Mouse (Mus musculus) limb, embryonic 14.5 days (tissue): ENCODE measurements around the gene Pdzd3. TPM values are rescaled to one million over a fixed set of nuclear protein-coding genes. Genes with fewer than 3 reads are reported as not detected.

ENCODE experiments used
- ATAC-seq: fragments of 200-750 bp; cut with Nextera tagmentation; 2 replicates; pipeline ENCODE4 v1.8.0; 2017; ENCODE audit warnings: low read depth, moderate number of reproducible peaks, moderate TSS enrichment; ENCODE audit not compliant: low FRiP score
- DNase-seq: peaks from one replicate; pipeline ENCODE4 v3.0.0-alpha.2; 2015; ENCODE audit warnings: low spot score
- H3K27ac ChIP-seq: fragments of 300-500 bp; sonication (generic); replicated peaks from 2 replicates; pipeline ENCODE4 v1.5.1; 2014; ENCODE audit warnings: low read depth, mild to moderate bottlenecking, low read length, moderate library complexity, mixed read lengths
- H3K27me3 ChIP-seq: fragments of 300-500 bp; sonication (generic); 2 replicates; pipeline ENCODE4 v1.6.1; 2014; ENCODE audit warnings: low read length, mixed read lengths; ENCODE audit not compliant: control insufficient read depth, insufficient read depth
- H3K36me3 ChIP-seq: fragments of 300-500 bp; sonication (generic); 2 replicates; pipeline ENCODE4 v1.6.1; 2014; ENCODE audit warnings: mild to moderate bottlenecking, low read length, moderate library complexity, mixed read lengths; ENCODE audit not compliant: control insufficient read depth, insufficient read depth
- H3K4me1 ChIP-seq: fragments of 300-500 bp; sonication (generic); 2 replicates; pipeline ENCODE4 v1.6.1; 2014; ENCODE audit warnings: antibody characterized with exemption, low read length, mixed read lengths; ENCODE audit not compliant: control insufficient read depth, insufficient read depth
- H3K4me2 ChIP-seq: fragments of 300-500 bp; sonication (generic); replicated peaks from 2 replicates; pipeline ENCODE4 v1.6.1; 2014; ENCODE audit warnings: low read depth, mild to moderate bottlenecking, low read length, moderate library complexity; ENCODE audit not compliant: severe bottlenecking
- H3K4me3 ChIP-seq: fragments of 300-500 bp; sonication (generic); replicated peaks from 2 replicates; pipeline ENCODE4 v1.5.1; 2014; ENCODE audit warnings: low read length
- H3K9ac ChIP-seq: fragments of 300-500 bp; sonication (generic); 2 replicates; pipeline ENCODE4 v1.6.1; 2014; ENCODE audit warnings: mild to moderate bottlenecking, low read depth, low read length, moderate library complexity; ENCODE audit not compliant: severe bottlenecking
- H3K9me3 ChIP-seq: fragments of 300-500 bp; sonication (generic); 2 replicates; pipeline ENCODE4 v1.6.1; 2016; ENCODE audit warnings: low read length; ENCODE audit not compliant: control insufficient read depth
- POLR2A ChIP-seq: fragments of 200-500 bp; IDR thresholded peaks from 2 replicates; pipeline ENCODE4 v1.8.0; 2012; ENCODE audit warnings: inconsistent platforms, mild to moderate bottlenecking, moderate library complexity, borderline replicate concordance; ENCODE audit not compliant: insufficient read depth, insufficient read length; ENCODE audit errors: extremely low read depth
- WGBS: fragments of 180-500 bp; shearing (Covaris S2); extraction: QIAGEN DNeasy Blood & Tissue Kit; methylation state at CpG from one replicate; pipeline ENCODE4 v1.1.7; 2014; 5-methylcytosine and 5-hydroxymethylcytosine counted together
- polyA plus RNA-seq, 2 experiments: library from polyadenylated mRNA; depleted of rRNA in 1 of 2; stranded (reverse) in 1 of 2; unstranded in 1 of 2; fragments of >200 nt; fragmentation: Nextera tagmentation in 1 of 2; extraction: Ambion mirVana in 1 of 2; gene quantifications; 2 replicates each; pipeline versions ENCODE4 v1.2.1 to v1.2.3; 2012 to 2014

Gene Pdzd3
- polyA plus RNA-seq, 2 experiments: 0.13 TPM; not detected in 1

DNA sequence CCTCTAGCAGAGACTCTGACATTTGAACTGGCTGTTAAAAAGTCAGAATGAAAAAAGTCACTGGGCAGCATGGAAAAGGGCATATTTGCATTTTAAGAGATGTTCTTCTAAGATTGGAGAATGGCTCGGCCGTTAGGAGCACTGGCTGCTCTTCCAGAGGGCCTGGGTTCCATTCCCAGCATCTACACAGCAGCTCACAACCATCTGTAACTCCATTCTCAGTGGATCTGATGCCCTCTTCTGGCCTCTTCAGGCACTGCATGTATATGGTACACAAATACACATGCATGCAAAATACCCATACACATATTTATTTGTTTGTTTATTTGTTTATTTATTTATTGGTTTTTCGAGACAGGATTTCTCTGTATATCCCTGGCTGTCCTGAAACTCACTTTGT is 17.8 kb upstream of the Pdzd3 start:
- DNase-seq (no peak), ATAC-seq (no peak)
- no peak overlapping the region for H3K4me3 ChIP-seq
- no peak overlapping the region for H3K27ac ChIP-seq
- TF ChIP-seq POLR2A: no peak
- WGBS: 89% methylated on average over 3 of the region's 3 CpGs
- no peak overlapping the region for H3K4me2 ChIP-seq
- no peaks in the 10 kb centered on the region for H3K27me3 ChIP-seq
- H3K9ac ChIP-seq: no peak overlapping the region
- H3K9me3 ChIP-seq: no peaks in the 10 kb centered on the region
- H3K4me1 ChIP-seq: peaks cover 11% of the 10 kb centered on the region
- peaks cover 7% of the 10 kb centered on the region; the same call in 1 of the 2 replicates for H3K36me3 ChIP-seq

- H3K9me3 ChIP-seq: no peaks in the 10 kb centered on the region
- H3K36me3 ChIP-seq: 0 out of 2 replicates have a peak, but pooled peaks cover 5% of the 10 kb centered on the region
- DNase-seq (no peak), ATAC-seq (no peak)
- peak within 1 kb of the TSS; percentile 54 for H3K4me3 ChIP-seq
- H3K9ac ChIP-seq: peak within 1 kb of the TSS; percentile 92
- no peaks in the 10 kb centered on the region for H3K27me3 ChIP-seq
- H3K27ac ChIP-seq: peak within 1 kb of the TSS; percentile 86
- TF ChIP-seq POLR2A: no peak
- peak within 1 kb of the TSS; percentile 91 for H3K4me2 ChIP-seq
- WGBS: 80% methylated on average over 6 of the region's 6 CpGs
- H3K4me1 ChIP-seq: peaks cover 11% of the 10 kb centered on the region
Measured at GRCm38 (mm10) chr9:44268432-44268831, 17.2 kb upstream of the Pdzd3 start, which contains the start of gene Nlrx1. Nlrx1 (minus strand) TSS chr9:44268599.

- DNase-seq: peak; percentile 82
- WGBS: 4% methylated on average over 27 of the region's 28 CpGs
- TF ChIP-seq POLR2A: no peak
- H3K36me3 ChIP-seq: peaks cover 5% of the 10 kb centered on the region; the same call in 1 of the 2 replicates
- H3K27ac ChIP-seq: peak overlapping the region; percentile 86
- ATAC-seq: peak; percentile 85
- H3K9me3 ChIP-seq: no peaks in the 10 kb centered on the region
- H3K4me2 ChIP-seq: peak overlapping the region; percentile 91
- peak overlapping the region; percentile 54 for H3K4me3 ChIP-seq
- H3K4me1 ChIP-seq: peaks cover 11% of the 10 kb centered on the region
- peak overlapping the region; percentile 92 for H3K9ac ChIP-seq
- no peaks in the 10 kb centered on the region for H3K27me3 ChIP-seq
Measured at GRCm38 (mm10) chr9:44268027-44268360, 16.7 kb upstream of the Pdzd3 start.

DNA sequence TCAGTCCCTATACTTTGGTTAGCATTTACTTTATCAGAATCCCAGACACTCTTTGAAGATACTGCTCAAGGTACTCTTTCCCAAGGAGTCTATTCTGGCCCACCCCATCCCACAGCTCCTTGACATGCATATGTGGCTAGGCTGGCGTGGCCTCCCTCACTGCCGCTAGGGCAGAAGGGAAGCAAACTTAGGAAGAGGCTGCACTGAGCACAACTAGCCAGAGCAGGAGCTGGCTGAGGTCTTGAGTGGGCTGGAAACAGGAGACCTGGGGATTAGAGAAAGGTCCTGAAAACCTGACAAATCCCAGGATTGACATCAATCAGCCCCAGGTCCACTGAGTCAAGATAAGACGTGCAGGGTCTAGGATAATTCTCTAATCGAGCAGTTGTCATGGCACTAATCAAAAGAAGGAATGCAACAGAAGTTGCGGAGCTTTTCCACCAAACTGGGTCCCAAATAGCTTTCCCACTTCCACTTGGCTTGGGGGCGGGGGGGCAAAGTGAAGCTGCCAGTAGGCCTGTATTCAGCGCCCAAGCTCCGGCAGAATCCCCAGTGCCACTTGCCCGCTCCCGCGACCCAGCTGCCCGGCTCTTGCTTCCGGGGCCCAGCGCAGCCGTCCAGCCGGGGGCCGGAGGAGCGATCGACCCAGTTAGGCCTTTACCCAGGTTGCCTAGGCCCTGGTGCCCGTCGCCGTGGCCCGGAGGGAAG is 16.2 kb upstream of the Pdzd3 start:
- Histone ChIP-seq H3K9me3 (no peaks in the 10 kb centered on the region), H3K4me2 (peak overlapping the region; percentile 91), H3K36me3 (peaks cover 5% of the 10 kb centered on the region; the same call in 1 of the 2 replicates), H3K4me3 (peak overlapping the region; percentile 54), H3K9ac (peak overlapping the region; percentile 92), H3K27ac (peak overlapping the region; percentile 86), H3K27me3 (no peaks in the 10 kb centered on the region), H3K4me1 (peaks cover 11% of the 10 kb centered on the region)
- ATAC-seq: peak; percentile 28
- WGBS: 13% methylated on average over 21 of the region's 23 CpGs
- peak; percentile 35 for DNase-seq
- TF ChIP-seq POLR2A: 0 out of 2 replicates have a peak, but pooled peaks have one; percentile 30

- TF ChIP-seq POLR2A: no peak
- DNase-seq (no peak), ATAC-seq (no peak)
- peaks cover 11% of the 10 kb centered on the region for H3K4me1 ChIP-seq
- H3K36me3 ChIP-seq: peaks cover 5% of the 10 kb centered on the region
- peak overlapping the region; percentile 92; the same call in 1 of the 2 replicates for H3K9ac ChIP-seq
- 69% methylated on average over 8 of the region's 8 CpGs for WGBS
- peak overlapping the region; percentile 91 for H3K4me2 ChIP-seq
- 0 out of 2 replicates have a peak overlapping the region, but pooled peaks have one; percentile 54 for H3K4me3 ChIP-seq
- H3K27ac ChIP-seq: peak overlapping the region; percentile 86; the same call in 1 of the 2 replicates
- no peaks in the 10 kb centered on the region for H3K27me3 ChIP-seq
- no peaks in the 10 kb centered on the region for H3K9me3 ChIP-seq
Measured at GRCm38 (mm10) chr9:44266478-44267226, 15.4 kb upstream of the Pdzd3 start.
